Mouse (Mus musculus) cerebellum, adult 2 months (tissue): ENCODE measurements at regions not wholly inside any gene's neighbourhood (a gene's known extent, or its start where the extent isn't known, plus 50 kb on each side); places are given as distances from the start of the nearest gene placed in this dataset.

Source experiments
- CTCF ChIP-seq: fragments of 200-500 bp; IDR thresholded peaks from 2 replicates; pipeline ENCODE4 v1.5.1; 2011; ENCODE audit warnings: low read depth, mild to moderate bottlenecking, control low read depth, low read length, moderate library complexity, borderline replicate concordance; ENCODE audit not compliant: insufficient read depth
- POLR2A ChIP-seq: fragments of 200-500 bp; IDR thresholded peaks from 2 replicates; pipeline ENCODE4 v1.6.1; 2011; ENCODE audit warnings: low read length, control low read depth, borderline replicate concordance; ENCODE audit not compliant: insufficient read depth

DNA sequence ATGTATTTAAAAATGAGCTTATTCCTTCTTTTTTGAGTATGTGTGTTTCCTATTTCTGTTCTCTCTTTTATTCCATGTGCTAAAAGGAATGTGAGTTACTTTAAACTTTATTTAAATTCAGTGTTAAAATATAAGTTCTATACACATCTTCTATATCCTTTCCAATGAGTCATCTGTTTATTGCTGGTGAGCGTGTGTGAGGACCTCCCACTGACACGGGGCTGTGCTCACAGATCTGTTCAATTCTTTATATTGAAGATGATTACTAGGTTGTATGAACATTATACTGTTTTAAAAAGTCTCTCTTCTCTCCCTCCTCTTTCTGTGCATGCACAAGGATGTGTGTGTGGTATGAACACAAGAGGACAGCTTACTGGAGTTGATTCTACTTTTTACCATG is 55.3 kb upstream of the Dnajc19 start:
- TF ChIP-seq CTCF, result no peak
- TF ChIP-seq POLR2A, result no peak
